Mouse (Mus musculus): ENCODE measurements around the gene Eid3.
A peak's percentile ranks its signal among the peaks of the same experiment; 100 is the strongest.

The Eid3 gene

GRCm38 (mm10) chr10:82866356-82866755, at the start of gene Eid3:
Gene Eid3 (plus strand): TSS chr10:82866626.
- no peak for DNase-seq (ENCODE audit: low spot score in 2 of 2)

- no peak for DNase-seq (ENCODE audit: low spot score in 2 of 2)
These were observed 48.9 kb upstream of the Eid3 start for GRCm38 (mm10) chr10:82817514-82817913.

- DNase-seq (ENCODE audit: low spot score in 2 of 2), result no peak
These were observed 48.5 kb upstream of the Eid3 start for GRCm38 (mm10) chr10:82817936-82818335.

- no peak for DNase-seq (ENCODE audit: low spot score in 2 of 2)
These were observed 47.8 kb upstream of the Eid3 start for GRCm38 (mm10) chr10:82818661-82819060.

GRCm38 (mm10) chr10:82823108-82823778, 43.2 kb upstream of the Eid3 start:
- no peak for DNase-seq (ENCODE audit: low spot score in 2 of 2)

GRCm38 (mm10) chr10:82823779-82824177, 42.6 kb upstream of the Eid3 start:
- DNase-seq (ENCODE audit: low spot score in 2 of 2), result no peak

- no peak for DNase-seq (ENCODE audit: low spot score in 2 of 2)
These were observed 41.9 kb upstream of the Eid3 start for GRCm38 (mm10) chr10:82824541-82824940.

DNA sequence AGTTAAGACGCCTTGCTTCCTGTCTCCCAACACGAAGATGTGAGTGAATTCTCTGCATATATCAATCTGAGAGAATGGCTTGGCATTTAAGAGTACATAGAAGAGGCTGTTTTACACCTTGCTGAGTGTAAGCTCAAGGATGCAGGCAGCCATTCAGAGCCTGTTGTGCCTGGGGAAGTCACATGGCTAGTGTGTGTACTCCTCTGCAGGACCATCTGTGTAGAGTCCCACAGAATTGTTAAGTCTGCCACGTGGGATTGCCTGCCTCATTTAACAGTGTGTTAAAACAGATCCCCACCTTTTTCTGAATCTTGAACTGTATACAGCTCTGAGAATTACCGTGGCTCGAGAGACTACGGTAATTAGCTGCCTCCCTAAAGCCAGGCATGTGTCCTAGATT, 39.9 kb upstream of the Eid3 start:
- no peak for DNase-seq (ENCODE audit: low spot score in 2 of 2)

GRCm38 (mm10) chr10:82833926-82834325, 32.5 kb upstream of the Eid3 start, which contains the start of gene Txnrd1:
Gene Txnrd1 (plus strand): TSS chr10:82833951.
- DNase-seq (ENCODE audit: low spot score in 2 of 2), result no peak

DNA sequence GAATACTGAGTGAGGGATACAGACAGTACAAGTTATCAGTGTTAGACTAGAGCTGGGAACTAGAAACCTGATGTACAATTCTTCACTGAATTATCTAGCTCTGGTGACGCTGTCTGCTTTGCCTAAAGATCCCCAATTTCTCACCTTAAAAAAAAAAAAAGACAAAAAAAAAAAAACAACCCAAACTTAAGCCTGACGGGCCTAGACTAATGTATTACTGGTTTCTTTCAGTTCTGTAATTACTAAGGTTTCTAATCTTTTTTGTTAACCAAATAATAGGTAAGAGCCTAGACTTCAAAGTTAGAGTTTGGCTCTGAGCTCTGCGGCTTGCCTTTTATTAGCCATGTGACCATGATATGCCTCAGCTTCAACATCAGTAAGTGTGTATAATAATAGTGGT, 30.5 kb upstream of the Eid3 start:
- no peak for DNase-seq (ENCODE audit: low spot score in 2 of 2)

DNA sequence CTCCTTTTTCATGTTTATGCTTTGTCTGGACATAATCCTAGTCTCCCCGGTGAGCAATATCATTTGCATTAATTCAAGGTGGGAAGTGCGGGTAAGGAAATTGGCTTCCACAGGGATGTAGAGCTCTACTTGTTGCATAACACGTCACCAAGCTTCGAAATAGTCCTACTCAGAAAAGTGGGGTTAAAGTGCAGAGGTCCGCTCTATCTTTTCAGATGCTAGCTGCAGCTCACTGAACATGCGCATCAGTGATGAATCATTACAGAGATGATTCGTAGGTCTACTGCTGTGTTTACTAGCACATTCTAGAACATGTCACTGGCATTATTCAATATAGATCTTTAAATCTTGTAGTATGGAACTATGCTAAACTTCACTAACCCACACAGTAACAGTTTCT, 28.0 kb upstream of the Eid3 start:
- DNase-seq (ENCODE audit: low spot score in 2 of 2), result no peak

DNA sequence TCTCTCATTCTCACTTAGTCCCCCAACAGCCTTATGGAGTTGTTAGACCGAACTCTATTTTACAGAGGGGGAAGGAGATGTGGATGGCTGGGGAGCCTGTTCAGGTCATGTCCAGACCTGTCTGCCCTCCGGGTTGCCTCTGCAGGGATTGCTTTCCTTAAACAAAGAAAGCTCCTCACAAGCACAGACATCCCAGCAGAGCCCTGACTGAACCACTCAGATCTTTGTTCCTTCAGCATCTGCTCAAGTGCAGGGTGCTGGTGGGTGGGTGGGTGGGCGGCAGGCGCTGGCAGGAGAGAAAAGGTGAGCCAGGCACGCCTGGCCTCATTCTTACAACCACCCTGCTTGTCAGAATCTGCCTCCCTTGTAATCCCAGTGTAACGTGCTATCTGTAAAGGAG, 22.3 kb upstream of the Eid3 start:
- no peak for DNase-seq (ENCODE audit: low spot score in 2 of 2)

GRCm38 (mm10) chr10:82844731-82845130, 21.7 kb upstream of the Eid3 start:
- no peak for DNase-seq (ENCODE audit: low spot score in 2 of 2)

GRCm38 (mm10) chr10:82847821-82848459, 18.5 kb upstream of the Eid3 start:
- no peak for DNase-seq (ENCODE audit: low spot score in 2 of 2)

DNA sequence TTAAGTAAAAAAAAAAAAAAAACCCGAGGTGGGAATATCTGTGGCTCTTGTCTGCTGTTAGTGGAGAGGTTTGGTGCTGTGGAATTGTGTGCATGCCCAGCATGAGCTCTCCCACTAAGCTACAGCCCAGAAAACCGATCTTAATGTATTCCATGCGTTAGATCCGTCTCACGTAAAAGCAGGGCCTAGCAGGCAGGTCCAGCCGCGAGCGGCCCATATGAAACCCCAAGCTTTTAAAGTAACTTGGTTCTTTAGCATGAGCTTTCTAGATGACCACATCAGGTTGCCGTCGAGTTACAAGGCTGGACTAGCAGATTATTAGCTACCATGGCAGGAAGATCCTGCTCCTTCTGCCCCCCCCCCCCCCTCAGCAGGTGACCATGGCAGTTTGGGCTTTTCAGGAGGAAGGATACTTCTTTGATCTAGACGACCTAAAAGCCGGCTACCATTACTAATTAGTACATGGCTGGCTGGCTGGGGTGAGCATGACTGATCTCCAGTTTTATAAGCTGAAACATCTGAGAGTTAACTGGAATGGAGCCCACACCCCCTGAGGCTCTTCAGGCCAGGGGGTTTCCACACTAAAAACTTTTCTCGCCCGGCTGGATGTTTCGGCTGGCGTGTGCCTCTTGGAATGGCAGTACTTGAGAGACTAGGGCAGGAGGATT, 16.6 kb upstream of the Eid3 start:
- DNase-seq (ENCODE audit: low spot score in 2 of 2), result no peak

GRCm38 (mm10) chr10:82850354-82850752, 16.1 kb upstream of the Eid3 start:
- no peak for DNase-seq (ENCODE audit: low spot score in 2 of 2)

- no peak for DNase-seq (ENCODE audit: low spot score in 2 of 2)
These were observed 14.7 kb upstream of the Eid3 start for GRCm38 (mm10) chr10:82851751-82852150.

DNA sequence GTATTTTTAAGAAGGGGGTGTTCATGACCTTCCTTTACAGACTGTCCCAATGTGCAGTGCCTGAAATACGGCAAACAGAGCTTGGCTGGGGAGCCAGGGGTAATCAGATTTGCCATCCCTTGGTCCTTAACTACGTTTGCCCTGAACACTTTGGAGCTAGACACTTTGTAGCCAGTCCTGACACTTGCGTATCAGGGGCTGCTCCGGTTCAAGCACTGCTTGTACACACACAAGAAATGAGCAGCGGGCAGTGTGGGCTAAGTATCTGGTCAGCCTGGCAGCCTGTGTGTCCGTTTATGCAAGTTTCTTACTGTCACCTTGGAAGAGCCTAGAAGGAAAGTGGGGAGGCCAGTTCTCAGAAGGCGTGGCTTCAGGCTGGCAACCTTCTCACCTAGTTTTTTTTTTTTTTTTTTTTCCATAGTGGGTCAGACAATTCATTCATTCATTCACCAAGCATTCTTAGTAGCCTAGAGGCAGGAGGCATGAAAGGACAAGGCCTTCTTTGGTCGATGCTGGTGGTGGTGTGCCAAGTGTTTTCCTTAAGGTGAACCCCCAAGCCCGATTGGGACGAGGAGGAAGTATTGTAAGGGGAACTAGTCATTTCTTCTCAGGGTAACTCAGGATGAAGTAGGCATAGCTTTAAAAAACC, 8.3 kb upstream of the Eid3 start:
- DNase-seq (ENCODE audit: low spot score in 2 of 2), result peak in 1 of 2 experiments; percentile 31

DNA sequence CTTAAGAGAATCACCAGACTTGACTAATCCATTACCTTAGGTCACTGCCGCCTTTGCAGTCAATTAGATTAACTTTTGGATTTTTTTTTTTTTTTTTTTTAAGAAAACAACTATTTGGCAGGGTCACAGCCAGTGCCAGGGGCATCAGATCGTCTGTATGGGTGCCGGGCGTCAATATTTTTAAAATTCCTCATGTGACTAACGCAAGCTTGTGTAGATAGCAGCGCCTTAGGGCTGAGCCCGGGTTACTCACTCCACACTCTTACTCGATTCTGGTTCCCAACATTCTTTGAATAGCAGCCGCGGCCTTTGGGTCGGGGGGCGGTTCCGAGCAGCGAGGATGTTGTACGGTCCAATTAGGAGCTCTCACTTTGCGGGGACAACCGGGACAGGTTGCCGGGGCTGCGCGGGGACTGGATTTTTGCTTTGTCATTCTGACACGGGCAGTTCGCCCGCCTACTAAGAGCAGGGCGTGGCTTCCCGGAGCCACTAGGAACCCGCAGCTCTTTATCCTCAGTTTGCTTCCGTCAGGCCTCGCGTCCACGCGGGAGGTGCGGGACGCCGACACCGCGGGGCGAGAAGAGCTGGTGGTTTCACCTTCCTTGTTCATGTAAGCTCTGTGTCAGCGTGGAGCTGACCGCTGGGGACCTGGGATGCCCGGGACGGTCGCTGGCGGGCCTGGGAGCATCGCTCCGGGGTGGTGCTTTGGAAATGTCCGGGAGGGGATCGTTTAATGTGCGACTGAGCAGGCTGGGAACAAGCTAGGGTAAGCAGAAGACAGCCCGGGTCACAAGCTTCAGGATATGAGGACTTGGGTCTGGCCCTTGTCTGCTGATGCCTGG, 7.5 kb upstream of the Eid3 start:
- peak; percentile 90 to 91 for DNase-seq (ENCODE audit: low spot score in 2 of 2)

GRCm38 (mm10) chr10:82859533-82859915, 6.9 kb upstream of the Eid3 start:
- DNase-seq (ENCODE audit: low spot score in 2 of 2), result peak; percentile 46 to 51

DNA sequence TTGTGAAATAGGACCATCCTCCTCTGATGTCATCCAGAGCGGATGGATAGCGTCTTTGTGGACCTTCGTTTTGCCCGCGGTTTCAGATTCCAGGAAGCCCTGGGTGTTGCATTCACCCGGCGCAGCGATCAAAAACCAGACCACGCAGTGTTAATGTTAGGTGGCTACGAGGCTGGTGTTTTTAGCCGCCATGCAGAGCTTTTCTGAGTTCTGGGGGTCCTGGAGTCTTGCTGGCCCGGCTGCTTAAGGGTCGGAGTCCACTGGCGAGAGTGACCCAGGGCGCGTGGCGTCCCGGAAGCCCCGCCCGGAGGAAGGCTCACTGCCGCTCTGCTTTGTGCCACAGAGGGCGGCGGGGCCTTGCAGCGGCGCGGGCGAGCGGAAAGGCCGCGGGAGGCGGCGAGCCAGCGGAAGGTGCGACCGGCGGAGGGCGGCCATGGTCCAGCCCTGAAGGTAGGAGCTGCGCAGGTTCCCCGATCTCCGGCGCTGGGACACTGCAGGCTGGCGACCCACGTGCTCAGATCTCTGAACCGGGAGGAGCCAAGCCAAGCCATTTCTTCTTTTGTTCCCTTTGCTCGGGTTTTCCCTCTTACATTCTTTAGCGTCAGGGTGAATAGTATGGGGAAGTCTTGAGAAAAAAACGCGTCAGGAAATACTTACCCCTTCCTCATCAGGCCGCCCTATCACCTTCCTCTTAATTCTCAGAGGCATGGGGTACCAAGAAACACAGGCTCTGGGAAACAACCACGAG, 6.1 kb upstream of the Eid3 start:
- DNase-seq (ENCODE audit: low spot score in 2 of 2), result peak; percentile 79 to 80
